Mouse (Mus musculus) common myeloid progenitor, adult 5-6 weeks (primary cell): ENCODE data around the gene Srrm2. TPM values are rescaled to one million over a fixed set of nuclear protein-coding genes. Genes with fewer than 3 reads are reported as not detected.

Source experiments
- ATAC-seq: replicated peaks from 2 replicates; pipeline ENCODE4 v1.8.0; 2016; ENCODE audit warnings: low read depth, mild to moderate bottlenecking, moderate TSS enrichment, inconsistent platforms; ENCODE audit not compliant: poor library complexity, severe bottlenecking
- total RNA-seq: library from RNA; stranded (forward); fragments of 200-1000, 187-1606 nt; gene quantifications from 2 replicates; pipeline ENCODE4 v1.2.3, GENCODE M21; 2017

Srrm2 gene
- total RNA-seq, 1 experiment from 2014 or later: 239 TPM

GRCm38 (mm10) chr17:23802746-23803365 lies 12.5 kb downstream of the Srrm2 start:
- peak; percentile 95 for ATAC-seq

GRCm38 (mm10) chr17:23803366-23804041 lies 13.2 kb downstream of the Srrm2 start:
- peak; percentile 9; the same call in 1 of the 2 replicates for ATAC-seq

GRCm38 (mm10) chr17:23804426-23805085 lies 14.2 kb downstream of the Srrm2 start:
- ATAC-seq: no peak

- ATAC-seq: no peak
Observed at GRCm38 (mm10) chr17:23806867-23807266, 16.5 kb downstream of the Srrm2 start.

GRCm38 (mm10) chr17:23807918-23808317 lies 17.6 kb downstream of the Srrm2 start:
- ATAC-seq: no peak

- ATAC-seq: no peak
Observed at GRCm38 (mm10) chr17:23815641-23816040, 25.3 kb downstream of the Srrm2 start.

- no peak for ATAC-seq
Observed at GRCm38 (mm10) chr17:23818579-23818978, 28.2 kb downstream of the Srrm2 start.

GRCm38 (mm10) chr17:23819235-23819634 lies 28.9 kb downstream of the Srrm2 start:
- ATAC-seq: no peak

GRCm38 (mm10) chr17:23820731-23821130 lies 30.4 kb downstream of the Srrm2 start:
- no peak for ATAC-seq

GRCm38 (mm10) chr17:23822094-23822493 lies 31.8 kb downstream of the Srrm2 start:
- no peak for ATAC-seq

GRCm38 (mm10) chr17:23823018-23823417 lies 32.7 kb downstream of the Srrm2 start:
- no peak for ATAC-seq

- no peak for ATAC-seq
Observed at GRCm38 (mm10) chr17:23823614-23824013, 33.3 kb downstream of the Srrm2 start.

- no peak for ATAC-seq
Observed at GRCm38 (mm10) chr17:23825591-23825990, 35.3 kb downstream of the Srrm2 start.

- peak; percentile 39 for ATAC-seq
Observed at GRCm38 (mm10) chr17:23828271-23829001, 38.1 kb downstream of the Srrm2 start.

GRCm38 (mm10) chr17:23829064-23829619 lies 38.8 kb downstream of the Srrm2 start, which contains the start of gene Elob:
TSS of gene Elob (minus strand) at chr17:23829136.
- peak; percentile 85 for ATAC-seq

GRCm38 (mm10) chr17:23831201-23831600 lies 40.9 kb downstream of the Srrm2 start:
- ATAC-seq: no peak

GRCm38 (mm10) chr17:23836006-23836575 lies 45.8 kb downstream of the Srrm2 start, which contains the start of gene Prss33:
TSS of gene Prss33 (minus strand) at chr17:23836056.
- ATAC-seq: no peak

GRCm38 (mm10) chr17:23841145-23841544 lies 50.8 kb downstream of the Srrm2 start:
- ATAC-seq: peak; percentile 83

GRCm38 (mm10) chr17:23843141-23843811 lies 52.9 kb downstream of the Srrm2 start:
- no peak for ATAC-seq
